Mouse (Mus musculus) left cerebral cortex, adult 2 months (tissue): ENCODE measurements around the gene Cldn13. TPM values are rescaled to one million over a fixed set of nuclear protein-coding genes. Genes with fewer than 3 reads are reported as not detected.

ENCODE experiments used
- DNase-seq, 2 experiments: peaks; one replicate each; pipeline ENCODE4 v3.0.0; 2021 to 2022; ENCODE audit warnings: low spot score in 2 of 2, mixed read lengths in 1 of 2; ENCODE audit errors: extremely low spot score in 1 of 2
- H3K27ac ChIP-seq: fragments of 200-600 bp; 2 replicates; pipeline ENCODE4 v1.8.1; 2022
- H3K4me3 ChIP-seq: fragments of 200-600 bp; 2 replicates; pipeline ENCODE4 v1.8.1; 2022
- CTCF ChIP-seq: fragments of 200-600 bp; IDR thresholded peaks from 2 replicates; pipeline ENCODE4 v1.8.1; 2022; ENCODE audit warnings: antibody characterized with exemption, mild to moderate bottlenecking, moderate library complexity
- intact Hi-C: fragments of 180-260 bp; cut with DNase I; formaldehyde crosslinking; loops from one replicate; pipeline ENCODE4 v1.15.1; 2025
- total RNA-seq, 2 experiments: library from RNA; stranded (reverse); gene quantifications; 2 replicates each; pipeline ENCODE4 v1.2.3; 2021

Cldn13 gene
- total RNA-seq, 2 experiments from 2014 or later: not detected

DNA sequence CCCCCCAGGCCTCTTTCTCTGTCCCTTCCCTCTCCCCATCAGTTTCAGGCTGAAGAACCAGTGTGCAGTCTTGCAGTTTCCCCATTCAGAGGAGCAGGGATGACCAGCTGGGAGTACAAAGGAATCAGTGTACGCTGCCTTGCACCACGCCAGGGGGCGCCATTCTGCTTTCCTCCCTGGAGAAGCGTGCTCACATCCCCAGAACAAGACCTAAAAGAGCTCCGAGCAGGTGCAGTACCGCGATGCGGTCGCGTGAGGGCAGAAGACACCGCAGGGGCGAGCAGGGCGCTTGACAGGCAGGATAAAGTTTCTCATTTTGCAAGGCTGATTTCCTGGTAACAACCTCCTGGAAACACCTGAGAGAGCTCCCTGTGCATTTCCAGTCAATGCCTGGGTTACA lies 8.2 kb downstream of the Cldn13 start:
- peak; percentile 98 for TF ChIP-seq CTCF
- H3K4me3 ChIP-seq: no peak overlapping the region
- no peak overlapping the region for H3K27ac ChIP-seq
- intact Hi-C loops: loop anchor here (1.0 to 10.0 kb wide), 2 partner anchors 58 to 412 kb away; no protein-coding TSS in a partner anchor
- DNase-seq: peak; percentile 92 to 96

DNA sequence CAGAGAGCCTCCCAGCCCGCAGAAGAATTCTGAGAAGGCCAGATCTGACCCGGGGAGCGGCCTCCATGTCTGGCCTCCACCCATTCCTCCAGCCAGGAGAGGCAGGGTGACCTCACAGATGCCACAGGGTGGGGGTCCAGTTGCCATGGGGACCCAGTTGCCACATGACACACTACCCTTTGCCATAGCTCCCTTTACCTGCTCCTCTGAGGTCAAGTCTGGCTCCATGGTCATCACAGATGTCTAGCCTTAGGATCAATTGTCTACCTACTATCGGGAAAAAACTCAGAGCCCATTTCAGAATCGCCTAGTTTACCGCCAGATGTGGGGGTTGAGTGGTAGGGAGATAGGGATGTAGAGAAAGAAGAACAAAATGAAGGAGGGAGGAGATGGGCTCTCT lies 8.7 kb downstream of the Cldn13 start, which contains the start of gene Tmem270:
Gene Tmem270, minus strand, starts transcription at position 101 of the 400 bp plus-strand sequence.
- no peak within 1 kb of the TSS for H3K4me3 ChIP-seq
- intact Hi-C loops: loop anchor here (1.0 to 10.0 kb wide), 2 partner anchors 59 to 412 kb away; no protein-coding TSS in a partner anchor
- no peak for TF ChIP-seq CTCF
- DNase-seq: no peak
- H3K27ac ChIP-seq: no peak within 1 kb of the TSS

DNA sequence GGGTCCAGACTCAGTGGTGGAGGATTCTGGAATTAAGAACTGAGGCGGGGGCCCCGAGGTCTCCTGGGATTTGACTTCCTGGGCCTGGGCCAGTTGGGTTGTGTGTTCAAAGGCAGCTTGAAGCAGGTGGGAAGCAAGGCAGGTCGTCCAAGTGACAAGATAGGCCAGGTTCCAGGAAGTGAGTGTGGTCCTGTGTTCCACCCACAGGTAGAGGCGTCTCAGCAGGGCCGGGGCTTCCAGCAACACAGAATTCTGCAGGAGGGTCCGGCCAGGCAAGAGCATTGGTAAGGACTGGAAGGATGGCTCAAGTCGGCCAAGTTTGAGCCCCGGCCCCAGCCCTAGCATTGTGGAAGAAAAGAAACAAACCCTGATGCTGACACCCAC lies 13.7 kb downstream of the Cldn13 start:
- intact Hi-C loops: loop anchor here (2.0 to 10.0 kb wide), 2 partner anchors 153 to 407 kb away; no protein-coding TSS in a partner anchor
- no peak for DNase-seq
- Histone ChIP-seq H3K27ac (no peak overlapping the region), H3K4me3 (no peak overlapping the region)
- TF ChIP-seq CTCF: no peak

DNA sequence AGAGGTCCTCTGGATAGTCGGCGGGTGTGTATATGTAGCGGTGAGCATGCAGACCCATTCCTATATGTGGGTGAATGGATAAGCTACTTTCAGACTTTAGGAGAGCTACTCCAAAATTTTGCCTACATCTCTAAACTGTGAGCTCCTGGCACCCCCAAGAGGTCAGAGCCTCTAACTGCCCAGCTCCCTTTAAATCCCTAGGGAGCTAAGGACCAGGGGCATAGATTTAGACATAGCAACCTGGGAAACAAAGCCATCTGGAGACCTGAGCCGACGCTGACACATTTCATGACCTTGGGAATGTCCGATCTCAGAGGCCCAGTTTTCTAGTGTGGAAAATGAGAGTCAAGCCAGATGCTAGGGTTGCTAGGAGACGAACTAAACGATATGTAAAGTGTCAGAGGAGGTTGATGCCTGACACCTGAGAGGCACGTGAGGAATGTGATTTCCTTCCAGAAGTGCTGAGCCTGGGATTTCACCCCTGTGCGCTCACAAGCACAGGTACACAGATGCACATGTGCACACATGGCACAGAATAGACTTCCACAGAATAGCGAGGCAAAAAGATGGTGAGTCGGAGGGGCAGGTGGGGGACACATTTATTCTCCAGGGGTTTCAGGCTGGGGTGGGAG lies 14.2 kb downstream of the Cldn13 start:
- no peak overlapping the region for H3K27ac ChIP-seq
- peak in 1 of 2 experiments; percentile 34 for DNase-seq
- H3K4me3 ChIP-seq: no peak overlapping the region
- peak; percentile 63 for TF ChIP-seq CTCF
- intact Hi-C loops: loop anchor here (2.0 to 10.0 kb wide), 2 partner anchors 152 to 406 kb away; no protein-coding TSS in a partner anchor

DNA sequence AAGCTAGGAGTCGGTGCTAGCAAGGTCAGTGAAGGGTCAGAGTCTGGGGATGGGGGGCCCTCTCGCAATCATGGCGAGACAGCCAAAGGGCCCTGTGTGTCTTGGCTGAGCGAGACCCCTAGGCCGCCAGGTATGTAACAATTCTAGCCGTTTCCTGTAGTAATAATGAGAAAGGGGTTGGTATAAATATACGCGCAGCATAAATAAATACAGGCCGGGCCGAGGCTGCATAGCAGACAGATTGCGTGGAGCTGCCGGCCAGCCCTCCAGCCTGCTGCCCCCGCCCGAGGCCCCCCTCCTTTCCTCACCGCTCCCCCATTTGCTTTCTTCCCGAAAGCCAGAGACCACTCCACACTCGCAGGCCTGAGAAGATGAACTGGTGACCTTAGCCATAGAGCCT lies 17.7 kb downstream of the Cldn13 start:
- no peak for TF ChIP-seq CTCF
- intact Hi-C loops: loop anchor here (10.0 kb wide), 1 partner anchor 387 kb away; no protein-coding TSS in a partner anchor

DNA sequence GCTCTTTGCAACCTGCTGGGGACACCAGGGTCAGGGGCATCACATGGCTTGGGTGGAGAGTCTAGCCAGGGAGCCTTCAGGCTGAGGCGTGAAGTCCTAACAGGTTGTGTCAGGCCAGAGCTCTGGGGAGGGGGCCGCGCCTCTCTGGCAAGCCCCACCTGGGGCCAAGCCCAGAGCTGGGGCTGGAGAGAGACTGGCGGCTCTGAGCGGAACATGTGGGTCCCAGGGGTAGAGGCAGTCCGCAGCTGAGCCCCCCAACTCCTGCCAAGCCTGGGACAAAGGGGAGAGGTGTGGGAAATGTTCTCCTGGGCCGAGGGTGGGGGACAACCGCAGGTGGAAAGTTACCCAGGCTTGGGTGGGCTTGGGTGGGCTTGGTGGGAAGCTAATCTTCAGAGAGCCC lies 18.4 kb downstream of the Cldn13 start:
- no peak for TF ChIP-seq CTCF
- no peak for DNase-seq
- Histone ChIP-seq H3K27ac (no peak overlapping the region), H3K4me3 (no peak overlapping the region)
- intact Hi-C loops: loop anchor here (10.0 kb wide), 1 partner anchor 388 kb away; no protein-coding TSS in a partner anchor

More for the DNA sequence above, 17.7 kb downstream of the Cldn13 start:
- H3K4me3 ChIP-seq: no peak overlapping the region
- H3K27ac ChIP-seq: no peak overlapping the region
- no peak for DNase-seq

DNA sequence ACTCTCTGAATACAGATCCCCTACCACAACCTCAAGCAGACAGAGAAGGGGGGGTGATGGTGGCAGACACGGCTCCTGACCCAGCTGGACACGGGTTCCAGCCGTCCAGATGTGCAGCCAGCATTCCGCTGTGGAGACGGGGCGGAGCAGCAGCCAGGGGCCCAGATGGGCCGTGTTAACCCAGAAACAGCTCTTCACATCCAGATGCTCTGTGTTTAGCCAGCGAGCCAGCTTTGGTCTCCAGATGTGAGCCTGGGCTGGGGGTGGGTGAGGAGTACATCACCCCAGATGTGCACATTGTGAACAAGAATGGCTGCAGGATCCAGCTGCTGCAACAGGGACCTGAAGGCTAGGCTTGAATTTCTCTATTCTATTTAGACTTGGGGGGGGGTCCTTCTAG lies 20.0 kb downstream of the Cldn13 start:
- Histone ChIP-seq H3K4me3 (no peak overlapping the region), H3K27ac (no peak overlapping the region)
- no peak for DNase-seq
- TF ChIP-seq CTCF: no peak
- intact Hi-C loops: loop anchor here (10.0 kb wide), 1 partner anchor 390 kb away; no protein-coding TSS in a partner anchor

DNA sequence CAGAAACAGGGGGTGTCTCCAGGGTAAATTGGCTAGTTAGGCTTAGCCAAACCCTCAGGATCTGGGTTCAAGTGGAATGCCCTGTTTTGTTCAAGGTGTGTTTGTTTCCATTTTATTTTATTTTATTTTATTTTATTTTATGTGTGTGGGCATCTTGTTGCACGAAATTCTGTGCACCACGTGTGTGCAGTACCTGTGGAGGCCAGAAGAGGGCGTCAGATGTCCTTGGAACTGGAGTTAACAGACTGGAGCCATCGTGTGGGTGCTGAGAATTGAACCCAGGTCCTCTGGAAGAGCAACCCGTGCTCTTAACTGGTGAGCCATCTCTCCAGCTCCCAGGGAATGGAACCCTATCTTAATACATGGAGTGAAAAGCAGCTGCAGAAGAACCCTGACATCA lies 22.6 kb downstream of the Cldn13 start:
- Histone ChIP-seq H3K4me3 (no peak overlapping the region), H3K27ac (no peak overlapping the region)
- intact Hi-C loops: loop anchor here (10.0 kb wide), 1 partner anchor 392 kb away; no protein-coding TSS in a partner anchor
- no peak for DNase-seq
- TF ChIP-seq CTCF: peak; percentile 10

DNA sequence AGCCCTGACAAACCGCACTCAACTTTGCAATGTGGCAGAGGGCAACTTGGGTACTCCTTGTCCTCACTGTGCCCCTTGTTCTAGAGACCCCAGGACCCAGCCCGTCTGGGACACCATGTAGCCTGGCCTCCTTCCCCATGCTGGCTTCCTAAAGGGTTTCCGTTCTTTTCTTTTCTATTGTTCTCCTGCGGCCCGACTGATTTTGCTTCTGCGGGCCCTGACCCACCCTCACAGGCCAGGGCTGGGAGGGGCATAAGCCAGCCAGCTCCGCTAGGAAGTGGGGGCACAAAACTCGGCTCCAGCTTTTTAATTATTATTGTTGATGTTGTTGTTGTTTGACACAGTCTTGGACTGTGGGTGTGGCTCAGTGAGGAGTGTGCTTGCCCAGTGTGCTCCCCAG lies 23.8 kb downstream of the Cldn13 start:
- no peak for TF ChIP-seq CTCF
- H3K27ac ChIP-seq: peak overlapping the region; percentile 53
- H3K4me3 ChIP-seq: no peak overlapping the region
- intact Hi-C loops: loop anchor here (10.0 kb wide), 1 partner anchor 393 kb away; no protein-coding TSS in a partner anchor
- no peak for DNase-seq

DNA sequence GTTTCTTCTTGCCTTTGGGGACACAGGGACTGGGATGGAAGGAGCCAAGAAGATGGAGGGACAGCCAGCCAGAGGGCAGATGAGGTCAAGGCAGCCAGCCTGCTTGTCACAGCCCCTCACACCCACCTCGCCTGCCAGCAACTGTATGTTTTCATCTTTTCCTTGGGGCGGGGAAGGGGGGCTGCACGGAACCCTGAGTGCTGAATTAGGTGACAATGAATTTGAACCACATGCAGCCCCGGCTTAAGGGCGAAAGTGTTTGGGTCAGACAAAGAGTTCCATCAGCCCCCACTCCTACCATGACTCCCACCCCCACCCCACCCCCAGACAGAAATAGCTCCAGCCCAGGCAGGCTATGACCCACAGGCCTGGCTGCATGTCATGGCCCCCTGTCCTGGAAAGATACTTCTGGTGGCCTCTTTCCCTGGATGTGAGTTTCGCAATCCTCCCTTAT lies 24.7 kb downstream of the Cldn13 start:
- intact Hi-C loops: loop anchor here (10.0 kb wide), 1 partner anchor 394 kb away; no protein-coding TSS in a partner anchor
- Histone ChIP-seq H3K4me3 (no peak overlapping the region), H3K27ac (no peak overlapping the region; the same call in 1 of the 2 replicates)
- no peak for DNase-seq
- no peak for TF ChIP-seq CTCF

DNA sequence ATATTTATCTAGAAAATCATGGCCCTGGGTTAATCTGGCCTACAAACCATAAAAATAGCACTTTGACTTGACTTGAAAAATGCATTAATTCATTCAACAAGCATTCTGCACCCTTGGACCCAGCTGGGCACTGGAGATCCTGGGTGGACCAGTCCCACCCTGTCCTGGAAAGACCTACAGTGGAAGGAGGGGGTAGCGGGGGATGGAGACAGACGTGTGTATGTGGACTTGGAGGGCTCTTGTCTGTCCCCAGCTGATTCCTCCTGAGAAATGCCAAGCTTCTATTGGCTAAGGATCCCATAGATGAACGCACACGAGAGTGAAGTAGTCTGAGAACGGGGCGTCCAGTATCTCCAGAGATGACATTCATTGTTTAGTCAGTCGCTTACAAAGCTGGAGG lies 26.8 kb downstream of the Cldn13 start:
- Histone ChIP-seq H3K27ac (no peak overlapping the region), H3K4me3 (no peak overlapping the region)
- TF ChIP-seq CTCF: no peak
- DNase-seq: no peak
- intact Hi-C loops: no loop called here

DNA sequence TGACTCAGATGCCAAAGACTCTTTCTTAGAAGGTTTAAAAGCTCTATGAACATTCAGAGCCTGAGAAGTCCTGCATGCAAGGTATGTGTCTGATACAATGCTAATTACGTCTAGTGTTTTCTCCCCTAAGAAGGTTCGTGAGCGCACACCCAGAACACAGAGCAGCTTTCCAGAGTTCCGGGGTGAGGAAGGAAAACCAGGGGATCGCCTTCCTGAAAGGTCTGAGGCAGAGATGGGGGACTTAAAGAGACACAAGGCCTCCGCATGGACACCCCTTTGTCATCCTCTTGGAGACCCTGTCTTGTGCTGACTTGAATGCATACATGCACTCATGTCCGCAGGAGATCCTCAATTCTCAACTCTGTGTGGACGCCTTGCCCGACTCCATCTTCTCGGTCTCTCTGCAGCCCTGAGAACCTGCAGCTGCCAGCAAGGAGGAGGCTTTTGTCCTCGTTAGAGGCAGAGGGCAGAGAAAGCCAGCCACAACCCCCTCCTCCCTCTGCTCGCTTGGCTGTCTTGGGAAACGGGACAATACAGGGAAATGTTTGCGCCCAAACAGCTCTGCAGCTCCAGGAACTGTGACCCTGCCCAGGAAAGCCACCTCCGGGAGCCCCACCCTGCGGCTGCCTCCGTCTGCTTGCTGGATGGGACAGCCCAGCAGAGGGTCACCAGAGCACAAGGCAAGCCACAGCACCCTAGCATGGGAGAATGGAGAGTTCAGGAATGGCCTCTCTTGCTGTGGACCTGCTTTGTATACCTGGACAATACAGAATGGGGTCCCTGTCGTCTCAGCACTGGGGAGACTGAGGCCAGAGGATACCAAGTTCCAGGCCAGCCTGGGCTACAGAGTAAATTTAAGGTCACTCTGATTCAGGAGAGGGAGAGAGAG lies 27.6 kb downstream of the Cldn13 start:
- intact Hi-C loops: no loop called here
- no peak for DNase-seq
- H3K27ac ChIP-seq: peak overlapping the region; percentile 45
- H3K4me3 ChIP-seq: no peak overlapping the region
- TF ChIP-seq CTCF: no peak; the same call in 1 of the 2 replicates
